Mouse (Mus musculus) c-Kit-negative CD71-positive TER-119-positive erythroid progenitor cells, embryonic 14.5 days (primary cell): Measurements from ENCODE around the gene Gm6337.
"Not testable (repeated sequence)": the region's sequence is repeated elsewhere in the genome, so short reads cannot be mapped to it uniquely, and the experiment has no call there.

Experiments used
- DNase-seq: peaks from one replicate; pipeline ENCODE4 v3.0.0-alpha.2; 2013; ENCODE audit warnings: low read depth, low spot score

The Gm6337 gene

DNA sequence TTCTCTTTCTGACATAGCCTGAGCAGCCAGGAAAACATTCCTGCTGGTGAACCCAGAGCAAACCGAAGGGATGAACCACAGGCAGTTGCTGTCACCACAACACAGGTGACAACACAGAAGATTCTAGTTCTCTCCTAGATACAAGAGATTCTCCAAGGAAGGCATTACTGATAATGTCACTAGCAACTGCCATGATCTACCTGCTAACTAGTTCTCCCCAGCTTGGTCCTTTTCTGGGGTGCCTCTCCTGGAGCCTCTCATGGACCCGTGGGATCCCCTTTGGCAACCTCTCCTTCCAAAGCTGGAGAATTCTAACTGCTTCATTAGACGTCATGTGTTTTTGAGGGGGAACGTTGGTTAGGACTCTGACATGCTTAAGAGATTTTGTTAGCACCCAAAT, at the start of gene Gm6337:
Gene Gm6337, minus strand, starts transcription at position 101 of the 400 bp plus-strand sequence.
- DNase-seq: not testable (repeated sequence)

GRCm38 (mm10) chr14:6107500-6107899, 49.4 kb upstream of the Gm6337 start:
- DNase-seq: not testable (repeated sequence)

DNA sequence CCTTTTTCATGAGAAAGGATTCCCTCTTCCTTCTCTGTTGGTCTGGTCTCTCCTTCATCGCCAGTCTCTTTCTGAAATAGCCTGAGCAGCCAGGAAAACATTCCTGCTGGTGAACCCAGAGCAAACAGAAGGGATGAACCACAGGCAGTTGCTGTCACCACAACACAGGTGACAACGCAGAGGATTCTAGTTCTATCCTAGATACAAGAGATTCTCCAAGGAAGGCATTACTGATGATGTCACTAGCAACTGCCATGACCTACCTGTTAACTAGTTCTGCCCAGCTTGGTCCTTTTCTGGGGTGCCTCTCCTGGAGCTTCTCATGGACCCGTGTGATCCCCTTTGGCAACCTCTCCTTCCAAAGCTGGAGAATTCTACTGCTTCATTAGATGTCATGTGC, 35.8 kb upstream of the Gm6337 start, which contains the start of gene Gm8206:
Gene Gm8206, minus strand, starts transcription at position 101 of the 400 bp plus-strand sequence.
- not testable (repeated sequence) for DNase-seq
